Mouse (Mus musculus): Measurements from ENCODE around the gene Klhdc3.

The Klhdc3 gene

DNA sequence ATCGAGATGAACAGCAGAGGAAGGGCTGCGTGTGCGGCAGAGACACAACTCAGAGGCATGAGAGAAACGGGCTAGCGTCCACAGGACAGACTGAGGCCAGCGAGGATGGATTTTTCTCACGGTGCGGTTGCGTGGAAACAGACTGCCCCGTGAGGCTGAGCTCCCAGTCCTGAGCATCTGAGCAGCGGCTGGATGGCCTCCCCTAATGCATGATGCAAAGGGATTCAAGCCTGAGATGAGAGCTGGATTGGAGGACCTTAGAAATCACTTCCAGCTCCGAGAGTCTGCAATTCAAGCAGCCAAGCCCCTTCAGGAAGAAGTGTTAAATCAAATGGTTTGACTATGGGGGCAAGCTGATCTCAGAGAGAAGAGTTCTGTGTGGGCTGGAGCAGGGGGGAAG lies 20.8 kb upstream of the Klhdc3 start:
- DNase-seq = no peak

DNA sequence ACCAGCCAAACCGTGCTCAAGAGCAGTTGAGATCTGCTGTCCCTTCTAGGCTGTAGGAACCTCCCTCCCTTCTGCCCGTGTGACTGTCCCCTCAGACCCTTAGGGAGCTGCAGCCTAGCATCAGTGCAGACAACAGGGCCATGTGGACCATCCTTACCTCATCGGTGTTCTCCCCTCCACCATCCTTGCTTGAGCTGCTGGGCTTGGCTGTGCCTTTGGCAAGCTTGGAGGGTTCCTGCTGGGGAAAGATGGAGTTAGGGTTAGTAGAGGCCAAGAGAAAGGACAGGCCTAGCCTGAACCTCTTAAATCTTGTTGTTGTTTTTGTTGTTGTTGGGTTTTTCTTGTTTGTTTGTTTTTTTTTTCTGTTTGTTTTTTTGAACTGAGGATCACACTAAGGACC lies 19.2 kb upstream of the Klhdc3 start:
- DNase-seq = peak; percentile 62 to 77

GRCm38 (mm10) chr17:46699245-46699644 lies 18.5 kb upstream of the Klhdc3 start:
- no peak for DNase-seq

- no peak for DNase-seq
These were observed 17.8 kb upstream of the Klhdc3 start for GRCm38 (mm10) chr17:46698515-46698914.

GRCm38 (mm10) chr17:46694517-46695063 lies 13.9 kb upstream of the Klhdc3 start:
- DNase-seq = no peak

DNA sequence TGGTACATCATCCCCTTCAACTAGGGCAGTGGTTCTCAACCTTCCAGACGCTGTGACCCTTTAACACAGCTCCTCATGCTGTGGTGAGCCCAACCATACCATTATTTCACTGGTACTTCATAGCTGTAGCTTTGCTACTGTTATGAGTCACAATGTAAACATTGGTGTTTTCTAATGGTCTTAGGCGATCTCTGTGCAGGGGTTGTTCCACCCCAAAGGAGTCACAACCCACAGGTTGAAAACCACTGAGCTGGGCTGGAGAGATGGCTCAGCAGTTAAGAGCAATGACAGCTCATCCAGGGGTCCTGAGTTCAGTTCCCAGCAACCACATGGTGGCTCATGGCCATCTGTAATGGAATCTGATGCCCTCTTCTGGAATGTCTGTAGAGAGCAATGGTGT lies 10.7 kb upstream of the Klhdc3 start:
- DNase-seq = no peak

DNA sequence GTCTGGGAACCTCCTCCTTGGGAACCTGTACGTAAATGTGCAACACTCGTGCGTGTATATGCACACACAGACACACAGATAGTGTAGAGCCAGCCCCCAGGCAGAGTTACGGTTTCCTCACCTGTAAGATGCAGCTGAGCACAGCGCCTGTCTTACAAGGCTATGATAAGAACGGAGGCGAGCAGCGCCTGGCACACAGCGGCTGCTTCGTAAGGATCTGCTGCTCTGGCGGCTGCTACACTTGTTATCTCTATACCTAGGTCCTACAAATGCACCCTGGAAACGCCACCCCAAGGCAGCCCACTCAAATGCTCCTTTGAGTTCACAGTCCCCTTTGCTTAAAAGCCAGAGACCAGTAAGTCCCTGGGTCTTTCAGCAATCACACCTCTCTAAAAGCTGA lies 10.0 kb upstream of the Klhdc3 start:
- no peak for DNase-seq

- no peak for DNase-seq
These were observed 5.2 kb upstream of the Klhdc3 start for GRCm38 (mm10) chr17:46685913-46686312.

- peak in 1 of 2 experiments; percentile 24 for DNase-seq
These were observed 2.1 kb upstream of the Klhdc3 start for GRCm38 (mm10) chr17:46682654-46683389.

GRCm38 (mm10) chr17:46681466-46682118 lies 878 bp upstream of the Klhdc3 start:
- peak in 1 of 2 experiments; percentile 27 for DNase-seq

DNA sequence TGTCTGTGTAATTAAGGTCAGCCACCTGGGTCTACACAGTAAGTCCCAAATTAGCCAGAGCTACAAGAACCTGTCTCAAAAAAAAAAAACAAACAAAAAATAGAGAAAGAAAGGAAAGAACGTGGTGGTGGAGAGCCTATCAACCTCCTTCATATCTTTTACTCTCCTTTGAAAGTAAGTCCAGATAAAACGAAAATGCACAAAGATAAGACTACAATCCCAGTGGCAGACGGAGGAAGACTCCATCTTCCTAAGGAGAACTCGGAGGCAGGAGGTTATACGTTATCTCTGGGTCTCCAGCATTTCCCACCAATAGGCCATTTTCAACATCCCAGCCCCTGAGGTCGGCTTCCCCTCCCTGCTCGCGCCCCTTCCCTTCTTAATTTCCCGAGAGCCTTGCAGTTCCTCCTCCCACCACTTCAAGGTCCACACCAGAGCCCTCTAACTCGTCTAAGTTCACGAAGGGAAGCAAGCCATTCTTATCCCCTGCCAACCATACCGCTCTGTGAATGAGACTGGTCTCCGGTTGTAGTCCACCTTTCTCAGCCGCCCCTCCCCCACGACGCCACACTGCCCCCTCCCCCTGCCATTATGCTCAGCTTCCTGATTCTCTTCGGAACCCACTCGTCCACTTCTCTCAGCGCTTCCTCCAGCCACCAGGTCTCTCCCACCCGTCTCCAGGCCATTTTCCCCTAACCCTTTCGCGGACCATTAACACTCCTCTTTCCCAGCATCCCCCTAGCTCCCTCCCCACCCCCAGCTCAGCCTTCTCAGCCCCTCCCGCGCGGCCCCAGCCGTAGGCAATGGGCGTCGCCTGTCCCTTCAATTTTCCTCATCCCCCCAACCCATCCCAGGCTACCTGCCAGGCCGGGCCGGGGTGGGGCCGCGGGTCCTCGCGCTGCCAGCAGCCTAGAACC lies 613 bp downstream of the Klhdc3 start:
- DNase-seq = peak in 1 of 2 experiments; percentile 72

DNA sequence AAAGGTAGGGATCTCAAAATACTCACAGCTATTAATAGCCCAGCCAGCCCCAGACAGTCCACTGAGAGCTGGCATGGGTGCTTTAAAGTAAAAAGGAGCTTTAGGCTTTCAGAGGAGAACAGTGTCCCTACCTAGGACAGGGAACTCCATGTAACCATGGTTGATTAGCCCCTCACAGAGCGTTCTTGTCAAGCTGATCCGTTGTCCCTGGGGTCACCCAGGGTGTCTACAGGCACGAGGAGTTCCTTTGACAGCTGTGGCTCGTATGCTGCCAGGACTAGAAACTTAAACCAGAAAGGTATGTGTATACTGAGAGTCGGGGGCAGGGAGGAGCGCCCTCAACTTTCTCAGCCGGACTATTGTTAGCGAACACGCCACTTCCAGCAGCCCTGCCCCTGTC lies 1.8 kb downstream of the Klhdc3 start:
- DNase-seq = no peak

- DNase-seq = peak in 1 of 2 experiments; percentile 37
These were observed 2.3 kb downstream of the Klhdc3 start, which contains the start of gene Mea1 for GRCm38 (mm10) chr17:46678416-46678815. Gene Mea1 (plus strand): TSS chr17:46678793.

DNA sequence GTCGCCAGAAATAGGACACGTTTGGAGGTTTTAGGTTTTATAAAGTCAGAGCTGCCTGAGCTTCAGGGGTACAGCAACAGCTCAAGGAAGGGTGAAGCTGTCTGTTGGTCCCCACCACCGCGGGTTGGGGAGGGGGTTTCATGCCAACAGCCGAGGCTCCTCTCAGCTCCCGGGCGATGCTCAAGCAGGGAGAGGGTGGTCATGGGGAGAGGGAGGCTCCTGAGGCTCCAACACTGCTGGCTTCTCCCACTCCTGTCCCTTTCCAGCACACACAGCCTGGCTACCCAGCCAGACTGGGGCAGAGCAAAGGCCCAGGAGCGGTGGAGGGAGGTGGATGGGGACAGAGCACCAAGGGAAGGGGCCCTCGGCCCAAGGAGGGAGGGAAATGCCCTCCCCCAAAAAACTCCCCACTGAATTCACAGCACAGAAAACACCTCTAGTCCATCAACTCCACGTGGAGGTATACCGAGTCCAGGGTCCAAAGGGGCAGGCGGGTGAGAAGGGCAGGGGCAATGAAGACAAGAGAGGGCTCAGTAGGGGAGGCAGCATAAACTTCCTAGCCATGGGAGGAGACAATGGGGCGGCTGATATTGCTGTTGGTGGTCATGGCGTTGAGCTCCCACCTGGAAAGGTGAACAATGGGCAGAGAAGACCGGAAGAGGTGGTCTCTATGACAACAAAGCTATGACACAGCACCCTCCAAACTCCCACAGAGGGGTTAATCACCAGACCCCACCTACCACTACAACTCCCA lies 6.0 kb downstream of the Klhdc3 start:
- DNase-seq = no peak

DNA sequence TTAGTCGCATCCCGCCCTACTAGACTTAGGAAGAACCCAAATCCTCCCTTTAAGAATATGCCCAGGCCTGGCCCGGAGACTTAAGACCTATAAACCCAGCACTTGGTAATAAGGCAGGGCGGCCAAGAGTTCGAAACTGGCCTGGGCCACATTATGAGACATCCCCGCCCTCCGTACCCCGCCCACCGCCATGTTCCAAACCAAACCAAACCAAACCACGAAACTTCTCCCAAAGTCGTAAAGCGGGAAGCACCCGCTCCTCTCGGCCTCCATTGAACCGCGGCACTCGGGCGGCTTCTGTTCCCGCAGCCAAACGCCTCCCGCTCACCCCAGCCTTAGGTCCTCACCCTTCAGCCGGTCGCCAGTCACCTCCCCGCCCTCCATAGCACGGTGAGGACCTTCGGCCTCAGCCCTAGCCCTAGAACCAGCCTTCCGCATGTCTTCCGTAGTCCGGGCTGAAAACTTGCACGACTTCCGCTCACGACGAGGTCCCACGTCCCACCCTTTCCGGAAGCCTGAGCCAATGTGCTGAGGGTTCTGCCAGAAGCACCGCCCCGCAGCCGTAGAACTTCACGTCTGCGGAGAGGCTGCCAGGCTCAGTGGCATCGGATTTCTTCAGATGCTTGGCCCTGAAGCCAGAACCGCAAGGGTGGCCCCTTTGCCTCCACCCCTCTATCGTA lies 6.7 kb downstream of the Klhdc3 start, which contains the start of gene Rrp36:
TSS of gene Rrp36 (minus strand) at position 503 of the 680 bp plus-strand sequence.
- peak; percentile 88 to 92 for DNase-seq

DNA sequence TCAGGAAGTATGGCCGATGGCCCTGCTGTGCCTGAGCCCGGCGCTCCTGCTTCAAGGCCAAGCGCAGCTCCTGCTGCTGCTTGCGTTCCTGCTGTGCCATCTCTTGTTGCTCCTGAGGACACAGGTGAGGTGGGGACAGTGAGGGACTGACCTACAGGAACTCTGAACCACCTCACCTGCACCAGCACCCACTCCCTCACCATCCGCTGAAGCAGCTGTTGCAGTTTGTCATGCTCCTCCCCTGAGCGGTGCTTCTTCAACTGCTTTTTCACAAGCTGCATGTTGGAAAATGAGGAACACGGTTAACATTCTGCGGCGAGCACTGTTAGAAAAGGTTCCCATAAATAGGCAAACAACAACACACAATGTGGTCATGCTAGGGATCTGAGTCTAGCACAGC lies 10.8 kb downstream of the Klhdc3 start:
- no peak for DNase-seq

- peak in 1 of 2 experiments; percentile 25 for DNase-seq
These were observed 13.0 kb downstream of the Klhdc3 start for GRCm38 (mm10) chr17:46667712-46668111.

GRCm38 (mm10) chr17:46662730-46663129 lies 18.0 kb downstream of the Klhdc3 start:
- peak; percentile 77 to 82 for DNase-seq

DNA sequence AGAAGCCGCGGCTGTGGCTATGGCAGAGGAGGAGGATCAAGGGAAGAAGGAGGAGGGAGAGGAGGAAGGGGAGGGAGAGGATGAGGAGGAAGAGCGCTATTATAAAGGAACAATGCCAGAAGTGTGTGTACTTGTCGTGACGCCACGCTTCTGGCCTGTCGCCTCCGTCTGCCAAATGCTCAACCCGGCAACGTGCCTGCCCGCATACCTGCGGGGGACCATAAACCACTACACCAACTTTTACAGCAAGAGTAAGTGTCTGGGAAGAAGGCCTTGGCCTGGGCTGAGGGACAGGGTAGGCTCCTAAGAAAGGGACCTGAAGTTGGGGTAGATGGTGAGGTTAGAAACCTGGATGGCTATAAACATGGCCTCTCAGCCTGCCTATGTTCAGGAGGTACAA lies 18.7 kb downstream of the Klhdc3 start:
- peak; percentile 77 to 80 for DNase-seq

- DNase-seq = peak; percentile 85 to 86
These were observed 19.4 kb downstream of the Klhdc3 start for GRCm38 (mm10) chr17:46661351-46661750.

DNA sequence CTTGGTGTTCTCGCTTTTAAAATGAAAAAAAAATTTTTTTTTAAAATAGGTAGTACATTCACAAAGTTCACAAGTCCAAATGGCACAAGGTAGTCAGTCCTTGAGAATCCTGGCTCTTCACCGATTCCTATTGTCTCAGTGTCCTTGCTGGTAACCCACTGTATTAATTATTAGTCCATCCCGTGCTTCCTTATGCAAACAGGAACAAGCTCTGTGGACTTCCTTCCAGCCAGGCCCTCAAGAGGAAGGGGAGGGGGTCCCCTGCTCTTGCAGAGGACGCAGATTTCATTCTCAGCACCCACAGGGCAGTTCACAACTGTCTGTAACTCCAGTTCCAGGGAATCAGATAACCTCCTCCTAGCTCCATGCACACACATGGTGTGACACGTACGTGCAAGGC lies 24.7 kb downstream of the Klhdc3 start:
- DNase-seq = no peak

Data from cerebellum, postnatal 25 days (tissue).